Mouse (Mus musculus) hindbrain, embryonic 11.5 days (tissue): ENCODE results near the gene Evx2. TPM values are rescaled to one million over a fixed set of nuclear protein-coding genes. Genes with fewer than 3 reads are reported as not detected.

Source experiments
- ATAC-seq: fragments of 200-750 bp; cut with Nextera tagmentation; 2 replicates; pipeline ENCODE4 v1.8.0; 2017; ENCODE audit warnings: mild to moderate bottlenecking, moderate TSS enrichment, moderate library complexity; ENCODE audit not compliant: low FRiP score
- DNase-seq: peaks from one replicate; pipeline ENCODE4 v3.0.0-alpha.2; 2015; ENCODE audit warnings: low spot score
- H3K27ac ChIP-seq: fragments of 300-500 bp; sonication (generic); 2 replicates; pipeline ENCODE4 v1.5.1; 2014; ENCODE audit warnings: mild to moderate bottlenecking, low read depth, low read length
- H3K27me3 ChIP-seq: fragments of 300-500 bp; sonication (generic); 2 replicates; pipeline ENCODE4 v1.6.1; 2014; ENCODE audit warnings: mild to moderate bottlenecking, low read length, moderate library complexity, mixed read lengths; ENCODE audit not compliant: control insufficient read depth, insufficient read depth
- H3K36me3 ChIP-seq: fragments of 300-500 bp; sonication (generic); 2 replicates; pipeline ENCODE4 v1.6.1; 2014; ENCODE audit warnings: mild to moderate bottlenecking, low read length, moderate library complexity, mixed read lengths; ENCODE audit not compliant: control insufficient read depth, insufficient read depth
- H3K4me1 ChIP-seq: fragments of 300-500 bp; sonication (generic); replicated peaks from 2 replicates; pipeline ENCODE4 v1.6.1; 2014; ENCODE audit warnings: low read length, mixed read lengths; ENCODE audit not compliant: control insufficient read depth, insufficient read depth
- H3K4me2 ChIP-seq: fragments of 300-500 bp; sonication (generic); replicated peaks from 2 replicates; pipeline ENCODE4 v1.6.1; 2014; ENCODE audit warnings: mild to moderate bottlenecking, low read depth, low read length
- H3K4me3 ChIP-seq: fragments of 300-500 bp; sonication (generic); 2 replicates; pipeline ENCODE4 v1.5.1; 2014; ENCODE audit warnings: low read depth, low read length
- H3K9ac ChIP-seq: fragments of 300-500 bp; sonication (generic); 2 replicates; pipeline ENCODE4 v1.6.1; 2014; ENCODE audit warnings: low read depth, low read length
- H3K9me3 ChIP-seq: fragments of 300-500 bp; sonication (generic); 2 replicates; pipeline ENCODE4 v1.6.1; 2016; ENCODE audit warnings: low read length; ENCODE audit not compliant: control insufficient read depth
- WGBS: fragments of 180-500 bp; shearing (Covaris S2); extraction: QIAGEN DNeasy Blood & Tissue Kit; methylation state at CpG from one replicate; pipeline ENCODE4 v1.1.7; 2014; 5-methylcytosine and 5-hydroxymethylcytosine counted together
- polyA plus RNA-seq: library from polyadenylated mRNA; unstranded; fragments of >200 nt; fragmentation: Nextera tagmentation; extraction: Ambion mirVana; gene quantifications from 2 replicates; pipeline ENCODE4 v1.2.1, GENCODE M21; 2014

Evx2 gene
- polyA plus RNA-seq, 1 experiment from 2014 or later, result 2.4 TPM

DNA sequence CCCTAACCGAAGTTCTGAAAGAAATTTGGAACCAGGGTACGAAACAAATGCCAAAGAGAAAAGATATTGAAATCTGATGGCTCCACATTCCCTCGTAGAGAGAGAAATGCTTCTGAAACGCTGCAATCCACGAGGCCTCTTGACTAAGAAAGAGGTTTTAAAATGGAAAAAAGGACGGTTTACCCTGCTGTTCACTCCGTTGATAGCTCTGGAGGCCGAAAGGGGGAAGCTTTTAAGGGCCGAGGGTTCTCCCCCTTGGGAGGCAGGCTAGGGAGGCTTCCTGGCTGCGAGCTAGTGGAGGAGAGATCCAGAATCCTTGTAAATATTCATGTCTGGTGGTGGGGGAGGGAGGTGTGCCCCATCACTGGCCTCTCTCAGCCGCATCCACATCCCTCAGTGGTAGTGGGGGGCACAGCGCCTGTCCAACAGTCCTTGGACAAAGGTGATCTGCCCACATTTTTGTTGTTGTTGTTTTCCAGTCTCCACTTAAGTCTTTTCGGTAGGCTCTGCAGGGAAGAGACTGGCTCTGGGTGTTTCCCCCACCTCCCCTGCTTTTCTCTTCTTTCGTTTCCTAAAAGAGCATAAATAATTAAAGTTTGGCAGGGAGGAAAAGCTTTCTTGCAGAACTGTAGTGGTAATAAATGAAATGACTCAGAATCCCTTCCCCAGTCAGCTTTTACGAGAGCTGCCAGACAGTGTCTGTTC lies 19.7 kb upstream of the Evx2 start, which contains the start of gene Hoxd11:
Gene Hoxd11, plus strand, starts transcription at position 667 of the 705 bp plus-strand sequence.
- no peak within 1 kb of the TSS for H3K9ac ChIP-seq
- no peak for DNase-seq
- WGBS, result 1% methylated on average over 15 of the region's 15 CpGs

DNA sequence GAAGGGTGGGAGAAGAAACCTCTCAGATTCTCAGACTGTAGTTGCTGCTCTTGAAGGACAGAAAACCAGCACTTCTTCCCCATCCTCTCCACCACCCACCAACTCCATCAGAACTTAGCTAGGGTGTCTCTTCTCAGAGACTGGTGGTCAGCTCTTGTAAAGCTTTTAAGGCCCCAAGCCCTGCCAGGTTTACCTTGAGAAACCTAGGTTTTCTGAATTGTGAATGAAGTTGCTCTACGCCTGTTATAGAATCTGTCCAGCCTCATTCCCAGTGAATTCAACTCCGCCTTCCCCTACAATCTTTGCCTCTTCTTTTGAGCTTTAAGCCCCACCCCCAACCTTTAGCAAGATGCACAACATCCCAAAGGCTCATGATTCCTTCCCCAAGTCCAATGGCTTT lies 17.7 kb upstream of the Evx2 start:
- peaks cover 99% of the 10 kb centered on the region for H3K27me3 ChIP-seq
- WGBS, result 6% methylated on average over 2 of the region's 2 CpGs
- H3K36me3 ChIP-seq, result no peaks in the 10 kb centered on the region
- no peak overlapping the region for H3K9ac ChIP-seq
- no peaks in the 10 kb centered on the region for H3K9me3 ChIP-seq
- ATAC-seq (no peak), DNase-seq (no peak)
- no peak overlapping the region for H3K4me2 ChIP-seq
- H3K4me1 ChIP-seq, result 0 out of 2 replicates have a peak, but pooled peaks cover 2% of the 10 kb centered on the region
- no peak overlapping the region for H3K27ac ChIP-seq
- H3K4me3 ChIP-seq, result no peak overlapping the region

More for the DNA sequence above, 19.7 kb upstream of the Evx2 start, which contains the start of gene Hoxd11:
- ATAC-seq, result no peak
- H3K36me3 ChIP-seq, result no peaks in the 10 kb centered on the region
- no peak within 1 kb of the TSS for H3K4me3 ChIP-seq
- peaks cover 99% of the 10 kb centered on the region for H3K27me3 ChIP-seq
- no peak within 1 kb of the TSS for H3K4me2 ChIP-seq
- H3K4me1 ChIP-seq, result peaks cover 8% of the 10 kb centered on the region
- no peaks in the 10 kb centered on the region for H3K9me3 ChIP-seq
- H3K27ac ChIP-seq, result no peak within 1 kb of the TSS

DNA sequence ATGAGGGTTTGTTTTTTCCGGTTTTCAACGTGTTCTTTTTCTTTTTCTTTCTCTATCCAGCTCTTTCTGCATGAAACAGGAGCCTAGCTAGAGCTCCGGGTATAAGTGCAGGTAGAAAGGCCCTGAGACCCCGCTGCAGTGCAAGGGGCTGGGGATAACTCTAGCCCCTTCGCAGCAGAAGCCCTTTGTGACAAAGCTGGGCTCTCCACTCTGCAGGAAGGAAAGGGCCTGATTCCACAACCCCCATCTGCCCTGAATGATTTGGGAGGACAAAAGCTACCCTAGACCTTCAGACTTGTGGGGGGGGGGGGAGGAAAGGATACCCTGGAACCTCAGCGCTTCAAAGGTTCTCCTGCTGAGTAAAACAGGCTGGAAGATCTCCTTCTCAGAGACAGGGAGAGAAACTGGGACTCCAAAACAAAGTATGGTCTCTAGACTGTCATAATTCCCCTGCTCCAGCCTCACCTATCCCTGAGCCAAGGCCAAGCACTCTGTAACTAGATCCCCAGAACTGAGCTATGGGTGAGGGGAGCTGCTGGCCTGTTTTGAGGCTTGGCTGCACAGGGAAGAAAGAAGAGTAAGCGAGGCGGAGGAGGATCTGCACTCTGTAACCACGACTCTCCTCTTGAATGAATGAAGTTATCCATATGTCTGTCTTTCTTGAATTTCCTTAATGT lies 17.2 kb upstream of the Evx2 start:
- H3K27me3 ChIP-seq, result peaks cover 99% of the 10 kb centered on the region
- H3K9me3 ChIP-seq, result no peaks in the 10 kb centered on the region
- H3K4me3 ChIP-seq, result no peak overlapping the region
- DNase-seq (no peak), ATAC-seq (no peak)
- no peak overlapping the region for H3K9ac ChIP-seq
- 3% methylated on average over 9 of the region's 9 CpGs for WGBS
- 0 out of 2 replicates have a peak, but pooled peaks cover 2% of the 10 kb centered on the region for H3K4me1 ChIP-seq
- H3K4me2 ChIP-seq, result no peak overlapping the region
- H3K36me3 ChIP-seq, result no peaks in the 10 kb centered on the region
- H3K27ac ChIP-seq, result no peak overlapping the region

DNA sequence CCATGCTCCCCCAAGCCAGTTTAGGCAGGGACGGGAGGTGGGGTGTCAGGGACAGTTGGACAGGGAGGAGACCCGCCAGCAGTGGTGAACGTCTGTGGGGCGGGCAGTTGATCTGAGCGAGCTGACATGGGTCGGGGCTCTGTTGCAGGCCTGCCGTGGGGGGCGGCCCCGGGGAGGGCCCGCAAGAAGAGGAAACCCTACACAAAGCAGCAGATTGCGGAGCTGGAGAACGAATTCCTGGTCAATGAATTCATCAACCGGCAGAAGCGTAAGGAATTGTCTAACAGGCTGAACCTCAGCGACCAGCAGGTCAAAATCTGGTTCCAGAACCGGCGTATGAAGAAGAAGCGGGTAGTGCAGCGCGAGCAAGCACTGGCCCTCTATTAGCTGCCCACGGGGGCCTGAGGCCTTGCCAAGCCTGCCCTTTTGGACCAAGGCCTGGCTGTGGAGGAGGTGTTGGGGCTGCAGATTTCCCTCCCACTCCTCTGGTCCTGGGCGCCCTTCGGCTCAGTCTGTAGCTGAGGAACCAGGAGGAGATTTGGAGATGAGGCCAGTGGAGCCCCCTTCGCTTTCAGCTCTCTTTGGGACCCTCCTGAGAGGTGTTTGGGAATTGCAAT lies 16.4 kb upstream of the Evx2 start:
- Histone ChIP-seq H3K9me3 (no peaks in the 10 kb centered on the region), H3K36me3 (no peaks in the 10 kb centered on the region), H3K9ac (no peak overlapping the region), H3K4me3 (no peak overlapping the region), H3K4me2 (no peak overlapping the region), H3K4me1 (0 out of 2 replicates have a peak, but pooled peaks cover 2% of the 10 kb centered on the region), H3K27ac (no peak overlapping the region), H3K27me3 (peaks cover 97% of the 10 kb centered on the region)
- WGBS, result 4% methylated on average over 24 of the region's 24 CpGs
- DNase-seq (no peak), ATAC-seq (no peak)

DNA sequence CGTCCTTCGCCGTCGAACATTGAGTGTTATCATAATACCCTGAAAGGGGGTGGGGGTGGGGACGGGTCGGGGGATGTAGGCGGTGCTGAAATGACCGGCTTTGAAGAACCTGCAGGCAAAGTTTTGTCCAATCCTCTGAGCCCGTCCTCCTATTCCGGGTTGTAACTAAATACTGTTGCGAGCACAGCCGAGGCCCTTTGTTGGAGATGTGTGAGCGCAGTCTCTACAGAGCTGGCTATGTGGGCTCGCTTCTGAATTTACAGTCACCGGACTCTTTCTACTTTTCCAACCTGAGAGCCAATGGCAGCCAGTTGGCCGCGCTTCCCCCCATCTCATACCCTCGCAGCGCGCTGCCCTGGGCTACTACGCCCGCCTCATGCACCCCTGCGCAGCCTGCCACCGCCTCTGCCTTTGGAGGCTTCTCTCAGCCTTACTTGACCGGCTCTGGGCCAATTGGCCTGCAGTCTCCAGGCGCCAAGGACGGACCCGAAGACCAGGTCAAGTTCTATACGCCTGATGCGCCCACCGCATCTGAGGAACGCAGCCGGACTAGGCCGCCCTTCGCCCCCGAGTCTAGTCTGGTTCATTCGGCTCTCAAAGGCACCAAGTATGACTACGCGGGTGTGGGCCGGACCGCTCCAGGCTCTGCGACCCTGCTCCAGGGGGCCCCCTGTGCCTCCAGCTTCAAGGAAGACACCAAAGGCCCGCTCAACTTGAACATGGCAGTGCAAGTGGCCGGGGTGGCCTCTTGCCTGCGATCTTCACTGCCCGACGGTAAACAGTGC lies 15.7 kb upstream of the Evx2 start, which contains the start of gene Hoxd12:
Gene Hoxd12, plus strand, starts transcription at position 133 of the 785 bp plus-strand sequence.
- DNase-seq (no peak), ATAC-seq (no peak)
- 2% methylated on average over 47 of the region's 47 CpGs for WGBS
- H3K9ac ChIP-seq, result no peak within 1 kb of the TSS
- no peak within 1 kb of the TSS for H3K4me2 ChIP-seq
- 0 out of 2 replicates have a peak, but pooled peaks cover 2% of the 10 kb centered on the region for H3K4me1 ChIP-seq
- no peaks in the 10 kb centered on the region for H3K9me3 ChIP-seq
- no peak within 1 kb of the TSS for H3K27ac ChIP-seq
- H3K4me3 ChIP-seq, result 0 out of 2 replicates have a peak within 1 kb of the TSS, but pooled peaks have one; percentile 1
- H3K36me3 ChIP-seq, result no peaks in the 10 kb centered on the region
- H3K27me3 ChIP-seq, result peaks cover 95% of the 10 kb centered on the region

DNA sequence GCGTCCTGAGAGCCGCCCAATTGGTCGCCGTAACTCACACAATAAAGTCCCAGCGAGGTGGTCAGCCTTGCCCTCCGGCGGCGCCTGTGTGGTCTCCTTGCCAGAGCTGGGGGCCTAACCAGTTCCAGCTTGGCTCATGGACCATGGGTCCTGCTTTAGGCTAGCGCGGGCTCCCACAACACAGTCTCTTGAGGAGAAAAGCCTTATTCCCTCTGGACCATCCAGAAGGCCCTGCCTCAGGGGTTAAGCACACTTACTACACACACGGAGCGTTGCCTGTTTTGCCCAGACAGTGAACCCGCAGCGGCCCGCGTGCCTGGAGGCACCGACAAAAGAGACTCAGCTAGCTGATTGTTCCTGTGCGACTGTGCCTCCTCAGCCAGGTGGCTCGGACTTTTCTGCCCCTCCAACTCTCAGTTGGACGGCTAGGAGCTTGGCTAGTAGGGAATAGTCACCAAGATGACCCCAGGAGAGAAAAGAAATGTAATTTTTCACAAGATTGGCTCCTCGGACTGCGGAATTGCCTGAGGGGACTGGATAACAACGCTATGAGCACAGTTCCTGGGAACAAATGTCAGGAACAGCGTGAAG lies 14.6 kb upstream of the Evx2 start:
- peaks cover 95% of the 10 kb centered on the region for H3K27me3 ChIP-seq
- H3K4me3 ChIP-seq, result no peak overlapping the region
- no peak for ATAC-seq
- no peak for DNase-seq
- H3K27ac ChIP-seq, result no peak overlapping the region
- H3K9me3 ChIP-seq, result no peaks in the 10 kb centered on the region
- 0 out of 2 replicates have a peak, but pooled peaks cover 2% of the 10 kb centered on the region for H3K4me1 ChIP-seq
- H3K4me2 ChIP-seq, result no peak overlapping the region
- H3K36me3 ChIP-seq, result no peaks in the 10 kb centered on the region
- H3K9ac ChIP-seq, result no peak overlapping the region
- under 1% methylated on average over 24 of the region's 24 CpGs for WGBS

DNA sequence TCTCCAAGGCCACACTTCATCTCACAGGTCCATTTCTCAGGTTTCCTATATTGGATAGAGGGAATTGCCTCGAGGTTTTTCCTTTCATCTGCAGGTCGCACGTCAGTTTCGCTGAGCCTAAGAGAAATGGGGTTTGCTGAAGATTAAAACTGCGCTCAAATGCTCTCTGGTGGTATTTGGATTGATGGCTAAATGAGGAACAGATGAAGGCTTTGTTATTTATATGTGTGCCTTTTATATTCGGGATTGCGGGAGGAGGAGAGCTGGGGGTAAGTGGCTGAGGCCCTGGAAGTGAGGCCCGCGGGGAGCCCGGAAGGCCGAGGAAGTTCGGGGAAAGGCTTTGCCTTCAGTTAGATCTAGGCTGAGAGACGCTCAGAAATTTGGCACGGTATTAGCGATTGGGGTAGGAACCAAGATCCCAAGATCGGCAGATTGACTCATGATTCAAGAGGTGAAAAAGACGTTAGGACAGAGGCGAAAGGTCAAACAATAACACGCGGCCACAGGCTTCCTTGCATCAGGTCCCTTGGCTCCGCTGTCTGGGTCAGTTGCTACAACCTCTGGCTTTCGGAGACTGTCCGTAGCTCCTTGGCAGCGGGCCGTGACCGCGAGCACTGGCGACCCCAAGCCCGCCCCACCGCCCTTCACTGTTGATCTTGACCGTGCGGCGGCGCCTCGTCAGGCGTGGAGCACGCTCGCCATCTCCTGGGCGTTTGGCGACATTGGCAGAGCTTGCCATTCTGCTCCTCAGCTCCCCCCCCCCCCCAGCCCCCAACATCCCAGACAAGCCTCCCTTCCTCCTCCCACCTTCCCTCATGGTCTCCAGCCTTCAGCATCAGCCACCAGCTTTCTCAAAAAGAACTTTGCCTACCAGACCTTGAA lies 13.4 kb upstream of the Evx2 start:
- WGBS, result under 1% methylated on average over 40 of the region's 40 CpGs

More for the DNA sequence above, 13.4 kb upstream of the Evx2 start:
- H3K27me3 ChIP-seq, result peaks cover 95% of the 10 kb centered on the region
- no peak overlapping the region for H3K4me3 ChIP-seq
- H3K36me3 ChIP-seq, result no peaks in the 10 kb centered on the region
- peak; percentile 69 for ATAC-seq
- no peak overlapping the region for H3K9ac ChIP-seq
- peak; percentile 84 for DNase-seq
- H3K4me1 ChIP-seq, result 0 out of 2 replicates have a peak, but pooled peaks cover 4% of the 10 kb centered on the region
- no peak overlapping the region for H3K27ac ChIP-seq
- H3K4me2 ChIP-seq, result peak overlapping the region; percentile 27
- no peaks in the 10 kb centered on the region for H3K9me3 ChIP-seq
